Mouse (Mus musculus): Measurements from ENCODE around the gene Garnl3. TPM values are rescaled to one million over a fixed set of nuclear protein-coding genes. Genes with fewer than 3 reads are reported as not detected.

Garnl3 gene
- polyA plus RNA-seq, 1 experiment from 2014 or later = 2.1 TPM

DNA sequence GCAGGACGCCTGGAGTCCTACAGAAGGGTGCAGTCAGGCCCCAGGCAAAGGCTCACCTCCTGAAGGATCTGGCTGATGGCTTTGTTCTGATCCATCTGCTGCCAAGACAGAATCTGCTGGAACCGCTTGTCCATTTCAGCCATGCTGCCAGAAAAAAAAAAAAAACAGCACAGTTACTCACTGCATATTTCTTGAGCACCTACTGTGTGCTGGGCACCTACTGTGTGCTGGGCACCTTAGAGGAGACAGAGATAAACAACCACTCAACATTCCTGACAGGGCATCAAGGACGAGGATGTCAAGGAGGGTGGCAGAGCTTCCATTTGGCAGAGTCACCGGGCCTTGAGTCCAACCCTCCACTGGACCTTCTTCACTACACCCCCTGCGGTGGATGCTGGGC is 192.7 kb downstream of the Garnl3 start:
- 73% methylated on average over 5 of the region's 5 CpGs for WGBS (ENCODE audit: insufficient replicate concordance)
- Histone ChIP-seq H3K9me3 (replicated peaks) (no peaks in the 10 kb centered on the region), H3K27me3 (replicated peaks) (no peaks in the 10 kb centered on the region), H3K27ac (no peak overlapping the region), H3K9ac (no peak overlapping the region), H3K36me3 (peaks cover 42% of the 10 kb centered on the region), H3K4me2 (no peak overlapping the region), H3K4me3 (no peak overlapping the region), H3K4me1 (0 out of 2 replicates have a peak, but pooled peaks cover 2% of the 10 kb centered on the region)
- no peak for ATAC-seq

Other genes starting within 250 kb of the Garnl3 start
- gene Rpl12, start 170.1 kb downstream of the Garnl3 start, polyA plus RNA-seq (2016; fragmentation: Nextera tagmentation; extraction: Ambion mirVana) = 171 and 174 TPM in 2 replicates
- 3.5 and 4.4 TPM in 2 replicates for gene Lrsam1, start 170.0 kb downstream of the Garnl3 start, polyA plus RNA-seq (2016; fragmentation: Nextera tagmentation; extraction: Ambion mirVana)
- 11.2 and 11.9 TPM in 2 replicates for gene Slc2a8, start 149.6 kb downstream of the Garnl3 start, polyA plus RNA-seq (2016; fragmentation: Nextera tagmentation; extraction: Ambion mirVana)
- 5.0 and 5.2 TPM in 2 replicates for gene Angptl2, start 84.4 kb upstream of the Garnl3 start, polyA plus RNA-seq (2016; fragmentation: Nextera tagmentation; extraction: Ambion mirVana)
- gene Ralgps1, start 239.8 kb upstream of the Garnl3 start, polyA plus RNA-seq (2016; fragmentation: Nextera tagmentation; extraction: Ambion mirVana) = 1.1 and 1.4 TPM in 2 replicates